Mouse (Mus musculus) c-Kit-positive CD71-negative TER-119-negative erythroid progenitor cells, embryonic 14.5 days (primary cell): Measurements from ENCODE around the gene Plvap.
A peak's percentile ranks its signal among the peaks of the same experiment; 100 is the strongest.

ENCODE experiments used
- DNase-seq: peaks from one replicate; pipeline ENCODE4 v3.0.0-alpha.2; 2013; ENCODE audit warnings: low read depth

Plvap gene

DNA sequence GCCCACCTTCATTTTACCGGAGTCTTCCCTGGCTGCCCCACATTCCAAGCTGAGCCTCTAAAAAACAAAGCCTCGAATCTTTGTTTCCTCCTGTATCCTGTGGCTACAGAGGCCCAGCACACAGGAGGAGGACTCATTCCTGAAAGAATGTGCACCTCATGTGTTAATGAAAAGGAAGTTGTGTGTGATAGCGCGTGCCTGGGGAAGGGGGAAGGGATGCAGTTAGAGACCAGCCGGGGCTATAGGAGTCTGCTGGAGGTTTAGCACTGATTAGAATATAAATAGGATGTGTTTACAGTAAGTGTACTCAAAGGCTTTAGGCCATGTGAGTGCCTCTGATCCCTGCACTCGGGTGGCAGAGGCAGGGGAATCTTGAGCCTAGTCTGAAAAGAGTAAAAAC is 14.7 kb upstream of the Plvap start:
- DNase-seq: no peak

DNA sequence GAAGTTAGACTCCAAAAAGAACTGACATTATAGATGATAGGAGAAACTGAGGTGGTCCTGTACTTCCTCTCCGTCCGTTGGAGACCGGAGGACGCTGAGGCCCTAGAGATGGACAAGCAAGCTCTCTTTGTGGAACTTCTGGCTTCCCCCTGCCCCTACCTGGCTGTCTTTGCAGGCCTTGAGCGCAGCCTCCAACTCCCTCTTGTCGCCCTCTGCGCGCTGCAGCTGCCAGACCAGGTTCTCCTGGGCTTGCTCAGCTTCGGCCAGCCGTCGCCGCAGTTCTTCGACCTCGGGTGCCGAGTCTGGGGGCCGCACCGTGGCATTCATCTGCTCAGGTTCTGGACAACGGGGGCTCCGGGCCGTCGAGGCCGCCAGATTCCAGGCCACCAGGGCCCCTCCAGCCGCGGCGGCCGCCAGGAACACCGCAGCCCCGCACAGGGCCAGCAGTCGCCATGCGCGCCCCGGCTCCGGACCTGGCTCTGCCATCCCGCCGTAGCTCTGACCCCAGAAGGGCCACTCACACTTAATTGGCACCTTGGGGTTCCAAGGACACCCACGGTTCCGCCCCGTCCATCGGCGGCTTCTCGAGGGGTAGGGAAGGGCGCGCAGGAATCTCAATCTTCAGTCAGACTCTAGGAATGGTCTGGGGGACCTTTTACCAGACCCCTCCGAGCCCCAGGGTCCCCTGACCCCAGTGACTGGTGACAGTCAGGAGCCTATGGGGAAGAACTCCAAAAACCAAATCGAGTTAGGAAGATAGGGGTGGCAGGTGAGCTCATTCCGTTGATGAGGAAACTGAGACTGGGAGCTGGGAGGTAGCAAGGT is 13.9 kb upstream of the Plvap start, which contains the start of gene Ccdc194:
TSS of gene Ccdc194 (minus strand) at position 486 of the 825 bp plus-strand sequence.
- DNase-seq: no peak

DNA sequence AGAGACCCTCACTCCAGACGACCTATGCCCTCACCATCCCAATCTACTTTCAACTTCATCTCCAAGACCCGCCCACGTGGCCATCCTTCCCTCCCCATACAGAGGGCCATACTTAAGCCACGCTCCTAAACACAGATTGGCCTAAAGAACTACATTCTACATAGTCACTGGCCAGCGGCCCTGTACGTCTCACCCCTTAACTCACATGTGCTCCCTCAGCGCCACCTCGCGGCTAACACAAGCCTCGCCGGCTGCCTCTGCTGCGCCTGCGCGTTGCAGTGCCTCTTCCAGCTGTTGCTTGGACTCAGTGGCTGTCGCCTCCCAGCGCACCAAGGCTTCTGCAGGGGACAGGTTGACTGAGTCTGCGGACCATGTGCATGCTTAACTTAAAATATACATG is 10.1 kb upstream of the Plvap start:
- peak; percentile 93 for DNase-seq

DNA sequence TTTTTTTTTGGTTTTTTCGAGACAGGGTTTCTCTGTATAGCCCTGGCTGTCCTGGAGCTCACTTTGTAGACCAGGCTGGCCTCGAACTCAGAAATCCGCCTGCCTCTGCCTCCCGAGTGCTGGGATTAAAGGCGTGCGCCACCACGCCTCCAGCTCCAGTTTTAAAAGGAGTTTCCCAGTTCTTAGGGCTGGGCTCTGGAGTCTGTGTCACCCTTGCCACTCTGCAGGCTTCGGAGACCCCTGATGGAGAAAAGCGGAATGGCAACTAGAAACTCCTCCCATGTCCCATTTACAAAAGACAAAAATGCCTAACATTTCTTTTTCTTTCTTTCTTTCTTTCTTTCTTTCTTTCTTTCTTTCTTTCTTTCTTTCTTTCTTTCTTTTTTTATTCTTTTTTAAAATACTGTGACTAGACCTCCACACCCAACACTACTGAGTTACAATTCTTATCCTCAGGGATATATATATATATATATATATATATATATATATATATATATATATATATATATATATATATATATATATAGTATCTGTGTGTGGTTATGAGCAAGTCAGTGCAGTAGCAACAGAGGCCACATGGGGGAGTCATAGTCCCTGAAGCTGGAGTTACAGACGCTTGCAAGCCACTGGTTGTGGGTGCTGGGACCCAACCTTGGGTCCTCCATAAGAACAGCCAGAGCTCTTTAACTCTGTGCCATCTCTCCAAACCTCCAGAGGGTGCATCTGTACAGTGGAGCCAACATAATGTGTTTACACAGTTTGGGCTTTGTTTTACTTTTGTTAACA is 7.7 kb upstream of the Plvap start:
- peak; percentile 65 for DNase-seq

DNA sequence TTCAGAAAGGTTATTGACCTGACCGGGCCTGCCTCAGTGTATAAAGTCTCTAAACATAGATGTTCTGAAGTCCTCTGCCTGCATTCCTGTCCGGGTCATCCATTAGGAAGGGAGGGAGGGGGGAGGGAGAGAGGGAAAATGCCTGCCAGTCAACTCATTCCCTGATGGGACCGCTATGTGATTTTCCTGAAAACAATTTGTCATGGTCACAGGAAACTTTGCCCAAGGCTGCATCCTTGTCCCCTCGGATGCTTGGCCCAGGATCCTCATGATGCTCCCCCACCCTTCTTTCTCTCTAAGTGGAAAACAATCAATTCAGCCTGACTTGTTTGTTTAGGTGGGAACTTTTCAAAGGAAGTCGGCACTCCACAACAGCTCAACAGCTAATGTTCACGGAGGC is 5.2 kb upstream of the Plvap start:
- no peak for DNase-seq

DNA sequence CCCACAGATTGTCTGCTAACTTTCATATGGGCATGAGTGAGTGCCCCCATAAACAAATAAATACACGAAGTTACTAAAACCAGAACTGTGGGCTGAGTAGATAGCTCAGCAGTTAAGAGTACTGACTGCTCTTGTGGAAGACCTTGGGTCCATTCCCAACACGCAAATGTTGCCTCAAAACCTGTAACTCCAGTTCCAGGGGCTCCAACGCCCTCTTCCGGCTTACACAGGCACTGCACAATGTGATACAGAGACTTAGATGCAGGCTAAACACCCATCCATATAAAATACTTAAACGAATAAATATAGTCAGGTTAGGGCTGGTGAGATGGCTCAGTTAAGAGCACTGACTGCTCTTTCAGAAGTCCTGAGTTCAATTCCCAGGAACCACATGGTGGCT is 3.5 kb upstream of the Plvap start:
- DNase-seq: no peak

DNA sequence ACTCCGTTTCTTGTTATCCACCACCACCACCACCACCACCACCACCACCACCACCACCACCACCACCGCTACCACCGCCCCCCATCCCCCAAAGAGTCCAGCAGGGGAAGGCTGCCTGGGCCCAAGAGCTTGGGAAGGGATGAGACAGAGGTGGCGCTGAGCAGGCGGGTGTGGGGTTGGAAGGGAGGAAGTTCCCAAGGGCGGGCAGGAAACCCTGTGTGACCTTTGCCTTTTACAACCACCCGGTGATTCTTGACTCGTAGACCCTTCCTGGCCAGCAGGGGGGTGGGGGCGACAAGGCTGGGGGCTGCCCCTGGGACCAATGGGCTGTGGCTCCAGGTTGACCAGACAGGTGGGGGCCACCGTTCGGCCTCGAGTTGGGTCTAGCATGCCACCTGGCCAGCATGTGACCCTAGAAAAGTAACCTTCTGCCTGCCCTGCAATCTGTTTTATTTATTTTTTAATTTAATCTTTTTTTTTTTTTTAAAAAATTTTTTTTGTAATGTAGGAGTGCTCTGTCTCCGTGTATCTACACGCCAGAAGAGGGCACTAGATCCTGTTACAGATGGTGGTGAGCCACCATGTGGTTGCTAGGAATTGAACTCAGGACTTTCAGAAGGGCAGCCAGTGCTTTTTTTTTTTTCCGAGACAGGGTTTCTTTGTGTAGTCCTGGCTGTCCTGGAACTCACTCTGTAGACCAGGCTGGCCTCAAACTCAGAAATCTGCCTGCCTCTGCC is 1.6 kb upstream of the Plvap start:
- no peak for DNase-seq

DNA sequence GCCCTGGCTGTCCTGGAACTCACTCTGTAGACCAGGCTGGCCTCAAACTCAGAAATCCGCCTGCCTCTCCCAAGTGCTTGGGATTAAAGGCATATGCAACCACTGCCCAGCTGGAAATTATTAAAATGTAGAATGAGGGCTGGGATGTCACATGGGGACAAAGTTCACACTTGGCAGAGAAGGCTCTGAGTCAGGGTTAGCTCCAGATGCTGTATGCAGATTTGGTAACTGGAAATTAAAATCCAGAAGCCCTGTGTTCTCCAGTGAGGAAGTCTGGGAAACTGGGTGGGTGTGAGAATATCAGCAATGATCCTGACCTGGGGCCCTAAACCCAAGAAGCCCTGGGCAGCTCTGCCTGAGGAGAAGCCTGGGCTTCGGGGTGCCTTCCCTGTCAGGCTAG is 2.2 kb downstream of the Plvap start:
- no peak for DNase-seq

DNA sequence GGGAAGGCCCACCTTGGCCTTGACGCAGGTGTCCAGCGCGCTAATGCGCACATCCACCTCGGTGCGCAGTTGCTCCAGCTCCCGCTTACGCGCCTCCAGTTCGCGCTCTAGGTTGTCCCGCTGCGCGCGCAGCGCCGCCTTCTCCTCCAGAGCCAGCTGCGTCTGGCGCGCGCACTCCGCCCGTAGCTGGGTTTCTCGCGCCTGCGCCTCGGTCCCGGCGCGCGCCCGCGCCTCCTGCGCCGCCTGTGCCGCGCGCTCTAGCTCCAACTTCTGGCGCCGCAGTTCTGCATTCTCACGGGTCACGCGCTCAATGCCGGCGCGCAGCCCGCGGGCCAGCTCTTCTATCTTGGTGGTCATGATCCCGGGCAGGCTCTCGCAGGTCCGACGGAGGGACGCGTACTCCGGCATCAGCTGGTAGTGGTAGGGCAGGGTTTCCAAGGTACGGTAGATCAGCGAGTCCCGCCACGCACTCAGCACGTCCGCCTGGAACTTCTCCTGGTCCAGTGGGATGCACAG is 3.9 kb downstream of the Plvap start:
- DNase-seq: peak; percentile 65

DNA sequence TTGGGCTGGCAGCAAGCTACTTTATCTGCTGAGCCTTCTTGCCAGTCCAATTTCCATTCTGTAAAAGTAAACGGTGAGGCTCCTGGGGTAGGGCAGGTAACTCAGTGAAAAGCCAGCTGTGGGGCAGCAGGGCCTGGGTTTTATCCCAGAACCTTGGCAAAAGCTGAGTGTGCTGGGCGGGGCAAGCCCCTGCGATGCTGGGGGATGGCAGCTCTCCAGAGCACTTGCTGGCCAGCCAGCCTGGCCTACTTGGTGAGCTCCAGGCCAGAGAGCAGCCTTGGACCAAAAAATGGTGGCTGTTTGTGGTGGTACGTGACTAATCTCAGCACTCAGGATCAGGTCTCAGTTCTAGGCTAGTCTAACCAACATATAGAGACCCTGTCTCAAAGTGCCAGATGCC is 5.6 kb downstream of the Plvap start:
- no peak for DNase-seq

DNA sequence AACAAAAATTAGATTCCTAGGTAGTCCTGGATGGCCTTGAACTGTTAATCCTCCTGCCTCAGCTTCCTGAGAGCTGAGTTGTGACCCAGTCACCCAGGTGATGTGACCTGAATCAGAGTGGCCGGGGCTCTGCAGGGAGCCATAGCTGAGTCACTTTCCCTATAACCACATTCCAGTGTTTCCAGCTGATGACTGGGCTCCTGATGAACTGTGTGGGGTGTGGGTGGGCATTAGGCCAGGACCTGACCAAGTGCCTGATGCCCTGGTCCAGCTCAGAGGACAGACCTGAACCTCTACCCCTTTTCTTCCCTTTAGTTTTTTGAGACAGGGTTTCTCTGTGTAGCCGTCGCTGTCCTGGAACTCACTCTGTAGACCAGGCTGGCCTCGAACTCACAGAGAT is 6.2 kb downstream of the Plvap start:
- DNase-seq: no peak

DNA sequence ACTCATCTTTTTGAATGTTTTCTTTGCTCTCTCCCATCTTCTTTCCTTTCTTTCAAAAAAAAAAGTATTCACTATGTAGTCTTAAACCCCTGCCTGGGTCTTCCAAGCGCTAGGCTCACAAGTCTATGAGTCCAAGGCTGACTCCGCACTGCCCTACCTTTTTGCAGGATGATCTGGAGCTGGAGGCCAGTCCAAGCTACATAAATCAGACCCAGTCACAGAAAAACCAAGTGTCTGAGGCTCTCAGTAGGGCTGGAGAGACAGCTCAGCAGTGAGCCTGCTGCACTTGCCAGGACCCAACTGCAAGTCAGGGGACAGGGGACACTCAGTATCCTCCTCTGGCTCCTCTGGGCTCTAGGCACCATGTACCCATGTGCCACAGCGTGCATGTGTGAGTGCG is 7.2 kb downstream of the Plvap start:
- no peak for DNase-seq

DNA sequence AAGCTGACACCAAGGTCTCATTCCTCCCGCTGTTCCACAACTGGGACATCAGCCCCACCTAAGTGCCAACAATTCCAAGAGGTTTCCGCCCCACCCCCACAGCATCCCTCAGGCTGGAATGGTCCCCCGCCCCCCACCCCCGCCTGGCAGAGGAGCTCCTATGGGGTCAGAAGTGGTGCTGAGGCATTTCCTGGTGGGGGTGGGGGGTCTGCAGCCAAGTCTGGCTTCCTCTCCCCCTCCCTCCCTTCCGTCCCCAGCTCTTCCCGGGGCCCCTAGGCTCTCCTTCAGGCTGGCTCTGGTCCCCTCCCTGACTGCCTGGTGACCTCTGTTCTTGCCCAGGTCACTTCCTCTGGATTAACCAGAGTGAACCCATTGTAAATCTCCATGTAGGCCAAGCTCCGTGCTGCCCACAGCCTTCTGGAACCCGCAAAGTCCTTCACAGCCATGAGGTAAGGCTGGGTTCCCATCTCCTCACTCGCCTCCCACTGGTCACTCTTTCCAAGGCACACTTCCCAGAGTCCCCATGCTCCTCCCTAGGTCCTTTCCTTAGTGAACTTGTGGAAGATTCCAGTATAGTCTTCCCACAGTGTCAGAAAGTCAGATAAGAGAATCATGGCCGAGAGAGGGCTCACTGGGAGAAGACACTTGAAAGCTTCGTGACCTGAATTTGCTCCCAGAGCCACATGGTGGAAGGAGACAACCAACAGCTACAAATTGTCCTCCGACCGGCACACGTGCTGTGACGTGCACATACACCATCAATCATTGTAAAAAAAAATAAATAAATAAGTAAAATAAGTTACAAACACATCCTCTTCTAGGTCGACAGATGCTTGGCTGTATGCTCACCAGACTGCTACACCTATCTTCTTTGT is 12.5 kb downstream of the Plvap start:
- DNase-seq: no peak

DNA sequence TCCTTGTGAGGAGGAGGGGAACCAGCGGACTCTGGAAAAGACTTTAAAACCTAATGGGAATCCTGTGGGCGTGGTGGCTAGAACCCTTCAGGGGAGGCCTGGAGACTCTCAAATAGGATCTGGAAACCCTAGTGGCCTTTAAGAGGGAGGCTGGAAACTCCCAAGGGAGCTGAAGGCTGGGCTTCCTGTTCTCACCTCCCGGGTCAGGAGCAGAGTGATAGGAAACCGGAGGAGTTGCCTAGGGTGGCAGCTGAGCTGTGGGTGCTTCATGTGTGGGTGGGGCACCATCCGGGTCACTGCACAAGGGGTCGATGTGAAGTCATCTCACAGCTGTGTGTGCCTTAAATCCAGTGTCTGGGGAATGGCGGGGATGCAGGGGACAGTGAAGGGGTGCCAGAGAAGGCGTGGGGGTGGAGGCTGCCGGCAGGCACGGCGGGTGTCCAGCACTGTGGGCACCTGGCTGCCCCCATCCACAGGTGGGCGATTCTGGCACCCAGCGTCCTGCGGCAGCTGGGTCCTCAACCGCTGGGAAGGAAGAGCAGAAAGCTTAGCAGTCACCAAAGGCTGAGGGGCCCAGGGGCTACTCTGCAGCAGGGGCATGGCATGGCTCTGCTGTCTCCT is 13.6 kb downstream of the Plvap start:
- DNase-seq: no peak

DNA sequence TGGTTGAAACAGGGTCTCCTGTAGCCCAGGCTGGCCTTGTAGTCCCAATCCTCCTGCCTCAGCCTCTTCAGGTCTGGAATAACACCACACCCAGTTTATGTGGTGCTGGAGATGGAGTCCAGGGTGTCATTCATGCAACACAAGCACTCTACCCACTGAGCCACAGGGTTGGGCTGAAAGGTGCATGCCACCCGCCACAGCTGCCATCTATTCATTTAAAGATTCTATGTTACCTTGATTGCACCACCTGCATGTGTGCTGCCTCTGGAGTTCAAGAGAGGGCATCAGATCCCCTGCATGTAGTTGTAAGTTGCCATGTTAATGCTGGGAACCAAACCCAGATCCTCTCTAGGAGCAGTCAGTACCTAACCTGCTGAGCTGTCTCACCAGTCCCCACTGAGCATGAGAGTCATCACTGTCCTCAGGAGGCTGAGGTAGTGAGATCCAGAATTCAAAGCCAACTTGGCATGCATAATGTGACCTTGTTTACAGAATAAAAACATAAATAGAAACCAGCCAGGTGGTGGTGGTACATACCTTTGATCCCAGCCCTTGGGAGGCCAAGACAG is 14.4 kb downstream of the Plvap start:
- DNase-seq: no peak

DNA sequence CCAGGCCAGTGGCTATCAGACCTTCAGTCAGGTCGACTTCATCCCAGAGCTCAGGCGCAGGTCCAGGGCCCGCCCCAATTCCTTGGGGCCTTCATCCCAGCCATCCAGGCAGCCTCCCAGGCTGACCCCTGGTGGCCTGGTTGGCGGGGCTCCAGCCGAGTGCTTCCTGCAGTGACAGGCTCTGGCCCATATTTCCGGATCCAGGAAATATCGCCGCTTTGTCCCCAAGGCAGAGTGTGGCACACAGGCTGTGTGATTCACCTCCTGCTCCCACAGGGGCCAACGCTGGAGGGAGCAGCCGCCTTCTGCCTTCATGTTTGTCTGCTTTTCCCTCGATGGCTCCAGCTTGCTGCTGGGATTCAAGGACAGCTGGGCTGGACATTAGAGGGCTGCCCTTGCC is 15.1 kb downstream of the Plvap start:
- no peak for DNase-seq

DNA sequence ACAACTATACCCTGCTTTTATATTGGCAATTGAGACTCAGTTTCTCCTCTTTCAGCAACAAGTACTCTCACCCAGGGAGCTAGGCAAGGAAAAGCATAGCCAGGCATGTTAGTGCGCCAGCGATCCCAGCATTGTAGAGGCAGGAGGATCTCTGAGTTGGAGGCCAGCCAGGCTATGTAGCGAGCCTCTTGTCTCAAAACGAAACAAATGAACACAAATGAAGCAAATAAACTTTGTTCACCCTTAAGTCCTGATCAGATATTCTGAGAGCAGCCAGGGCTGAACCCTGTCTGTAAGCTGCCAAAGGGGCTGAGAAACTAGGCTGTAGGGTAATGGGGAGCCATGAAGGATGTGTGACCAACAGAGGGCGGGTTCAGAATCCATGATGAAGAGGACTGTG is 15.7 kb downstream of the Plvap start:
- no peak for DNase-seq

DNA sequence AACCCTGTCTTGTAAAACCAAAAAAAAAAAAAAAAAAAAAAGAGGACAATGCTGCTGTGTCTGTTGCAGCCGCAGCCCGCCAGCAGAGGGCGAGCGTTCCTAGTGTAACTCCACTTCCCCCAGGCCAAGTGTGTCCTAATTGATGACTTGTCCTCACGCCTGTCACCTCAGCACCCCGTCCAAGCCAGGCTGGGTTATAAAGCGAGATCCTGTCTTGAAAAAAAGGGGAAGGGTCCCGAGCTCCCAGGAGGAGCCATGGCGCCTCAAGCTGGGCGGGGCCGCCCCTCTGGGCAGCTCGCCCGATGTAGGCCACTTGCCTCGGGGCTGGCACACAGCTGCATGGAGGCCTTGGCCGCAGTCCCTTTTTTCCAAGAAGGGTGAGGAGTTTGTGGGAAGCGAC is 16.5 kb downstream of the Plvap start:
- DNase-seq: peak; percentile 69

DNA sequence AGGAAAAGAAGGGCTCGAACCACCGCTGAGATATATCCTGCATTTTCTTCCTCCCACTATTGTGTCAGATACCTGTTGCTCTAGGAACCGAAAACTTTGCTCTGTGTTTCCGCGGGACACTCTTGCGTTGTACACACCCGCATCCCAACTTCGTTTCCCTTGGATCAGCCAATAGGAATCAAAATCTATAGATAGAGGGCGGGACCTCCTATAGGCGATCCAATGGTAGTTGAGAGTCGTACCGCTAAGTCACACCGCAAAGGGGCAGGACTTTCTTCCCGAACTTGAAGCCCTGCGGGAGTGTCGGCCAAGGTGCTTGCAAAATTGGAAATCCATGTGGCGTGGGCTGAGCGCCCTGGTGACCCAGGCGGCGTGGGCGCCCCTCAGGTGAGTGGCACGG is 23.1 kb downstream of the Plvap start:
- DNase-seq: peak; percentile 98

DNA sequence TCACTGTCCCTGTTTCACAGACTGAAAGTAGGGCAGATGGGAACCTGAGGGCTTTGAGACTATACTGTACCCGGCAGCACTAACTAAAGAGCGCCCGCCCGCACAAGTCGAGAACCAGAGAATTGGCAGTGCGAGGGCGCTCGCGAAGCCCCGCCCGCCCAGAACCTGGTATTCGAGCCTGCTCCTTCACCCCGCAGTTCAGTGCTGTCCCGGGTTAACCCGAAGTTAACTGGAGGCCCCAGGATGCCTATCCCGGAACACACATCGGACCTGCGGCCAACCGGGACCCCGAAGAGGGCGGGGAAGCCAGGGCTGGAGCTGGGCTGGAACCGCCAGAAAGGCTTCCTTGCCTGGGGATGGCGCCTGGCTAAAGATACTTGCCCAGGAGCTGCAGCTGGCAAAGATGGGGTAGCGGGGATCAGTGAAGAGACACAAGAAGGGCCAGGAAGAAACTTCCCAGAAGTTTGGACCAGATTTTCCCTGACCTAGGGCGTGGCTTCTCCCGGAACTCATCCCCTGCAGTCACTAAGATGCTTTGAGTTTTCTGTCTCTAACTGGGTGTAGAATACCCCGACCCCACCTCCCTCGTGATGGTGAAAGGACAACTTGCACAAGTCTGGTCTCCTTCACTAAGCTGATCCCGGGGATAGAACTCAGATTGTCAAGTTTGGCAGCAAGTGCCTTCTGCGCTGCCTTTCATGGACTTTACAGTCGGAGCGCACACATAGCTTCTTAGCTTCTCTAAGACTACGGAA is 23.7 kb downstream of the Plvap start, which contains the start of gene Gtpbp3:
TSS of gene Gtpbp3 (plus strand) at position 413 of the 755 bp plus-strand sequence.
- no peak for DNase-seq
